Mouse (Mus musculus) embryo, embryonic 11 days (tissue): ENCODE measurements at regions not wholly inside any gene's neighbourhood (a gene's known extent, or its start where the extent isn't known, plus 50 kb on each side); places are given as distances from the start of the nearest gene placed in this dataset.

ENCODE experiments used
- DNase-seq: peaks from one replicate; pipeline ENCODE4 v3.0.0-alpha.2; 2015

GRCm38 (mm10) chr10:97397896-97398295 lies 81.5 kb upstream of the Dcn start:
- no peak for DNase-seq

- no peak for DNase-seq
Measured at GRCm38 (mm10) chr10:97402524-97402923, 76.9 kb upstream of the Dcn start.

GRCm38 (mm10) chr10:97404076-97404787 lies 75.2 kb upstream of the Dcn start:
- DNase-seq = no peak

- DNase-seq = peak; percentile 70
Measured at GRCm38 (mm10) chr10:97409181-97409581, 70.2 kb upstream of the Dcn start.

- DNase-seq = no peak
Measured at GRCm38 (mm10) chr10:97409909-97410308, 69.5 kb upstream of the Dcn start.

GRCm38 (mm10) chr10:97422579-97422978 lies 56.8 kb upstream of the Dcn start:
- DNase-seq = peak; percentile 29

GRCm38 (mm10) chr10:97423039-97423700 lies 56.2 kb upstream of the Dcn start:
- DNase-seq = peak; percentile 43
